Mouse (Mus musculus) Patski (cell line): ENCODE measurements around the gene Epb41l1. TPM values are rescaled to one million over a fixed set of nuclear protein-coding genes. Genes with fewer than 3 reads are reported as not detected.

ENCODE experiments used
- ATAC-seq: fragments of 100-300 bp; one replicate; pipeline ENCODE4 v1.8.0; 2021
- CTCF ChIA-PET: fragments of 350-600 bp; sonication (Branson Sonifier 250); formaldehyde crosslinking; loops from one replicate; lab custom pipeline; 2022; ENCODE audit warnings: inconsistent platforms; lab: Charles Lee
- POLR2A ChIA-PET: fragments of 350-600 bp; sonication (Branson Sonifier 250); formaldehyde crosslinking; loops from one replicate; lab custom pipeline; 2022; ENCODE audit warnings: antibody characterized with exemption, inconsistent platforms; lab: Charles Lee
- DNase-seq: peaks from one replicate; pipeline ENCODE4 v3.0.0-alpha.2; 2011; ENCODE audit warnings: low read depth, low spot score
- H3K27me3 ChIP-seq: fragments of 371-371 bp; one replicate; pipeline ENCODE4 v1.5.1; 2021
- CTCF ChIP-seq: fragments of 100-300 bp; IDR thresholded peaks from one replicate; pipeline ENCODE4 v1.5.1; 2021
- in situ Hi-C: fragments of 300-500 bp; cut with MboI; formaldehyde crosslinking; loops from 3 replicates; pipeline ENCODE4 v1.11.1; 2018; ENCODE audit warnings: low pct_unique_long_range_greater_than_20kb, mixed read lengths
- polyA plus RNA-seq: library from polyadenylated mRNA; unstranded; gene quantifications from one replicate; pipeline ENCODE4 v1.2.3, GENCODE M21; 2021

The Epb41l1 gene
- polyA plus RNA-seq, 1 experiment from 2014 or later = 39.7 TPM

DNA sequence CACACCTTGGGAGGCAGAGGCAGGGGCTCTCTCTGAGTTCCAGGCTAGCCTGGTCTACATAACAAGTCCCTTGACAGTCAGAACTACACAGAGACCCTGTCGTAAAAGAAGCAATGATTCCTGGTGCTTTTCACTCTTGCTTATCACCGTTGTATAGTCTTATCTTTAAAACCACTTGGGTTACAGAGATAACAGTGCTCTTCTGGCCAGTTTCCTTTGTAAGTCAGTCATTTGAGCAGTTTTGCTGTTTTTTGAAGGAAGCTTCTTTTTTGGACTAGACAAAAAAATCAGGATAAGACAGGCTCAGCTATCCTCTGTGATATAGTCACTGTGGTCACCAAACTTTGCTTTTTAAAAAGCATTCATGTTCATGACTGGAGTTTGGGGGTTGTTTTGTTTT lies 141.1 kb downstream of the Epb41l1 start:
- no peak for TF ChIP-seq CTCF
- no peaks in the 10 kb centered on the region for H3K27me3 ChIP-seq
- DNase-seq (no peak), ATAC-seq (no peak)
- ChIA-PET POLR2A (interaction anchor here (0.7 kb wide), 1 partner anchor 176 kb away, joined by 3 read pairs; no protein-coding TSS in a partner anchor), CTCF (no interaction called here)
- in situ Hi-C loops = no loop called here

DNA sequence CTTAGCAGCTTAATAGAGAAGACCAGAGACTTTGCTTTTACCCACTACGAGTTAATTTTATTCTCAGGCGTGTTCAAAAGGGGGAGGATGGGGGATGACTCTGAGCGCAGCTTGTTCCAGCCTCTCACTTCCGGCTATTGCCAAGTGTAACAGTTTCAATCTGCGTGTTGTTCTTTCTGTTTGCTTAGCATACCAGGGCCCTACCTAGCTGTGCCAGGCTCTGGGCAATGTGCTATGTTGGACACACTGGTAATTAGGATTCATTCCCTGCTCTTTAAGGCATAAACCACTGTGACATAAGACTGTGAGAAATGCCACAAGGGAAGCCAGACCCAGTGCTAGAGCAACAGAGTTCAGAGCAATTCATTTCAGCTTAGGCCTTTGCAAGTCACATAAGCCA lies 142.8 kb downstream of the Epb41l1 start:
- in situ Hi-C loops = no loop called here
- no peak for TF ChIP-seq CTCF
- ATAC-seq = no peak
- ChIA-PET POLR2A (interaction anchor here (1.3 kb wide), 1 partner anchor 12 kb away, joined by 3 read pairs; no protein-coding TSS in a partner anchor), CTCF (no interaction called here)
- DNase-seq = no peak
- no peaks in the 10 kb centered on the region for H3K27me3 ChIP-seq

DNA sequence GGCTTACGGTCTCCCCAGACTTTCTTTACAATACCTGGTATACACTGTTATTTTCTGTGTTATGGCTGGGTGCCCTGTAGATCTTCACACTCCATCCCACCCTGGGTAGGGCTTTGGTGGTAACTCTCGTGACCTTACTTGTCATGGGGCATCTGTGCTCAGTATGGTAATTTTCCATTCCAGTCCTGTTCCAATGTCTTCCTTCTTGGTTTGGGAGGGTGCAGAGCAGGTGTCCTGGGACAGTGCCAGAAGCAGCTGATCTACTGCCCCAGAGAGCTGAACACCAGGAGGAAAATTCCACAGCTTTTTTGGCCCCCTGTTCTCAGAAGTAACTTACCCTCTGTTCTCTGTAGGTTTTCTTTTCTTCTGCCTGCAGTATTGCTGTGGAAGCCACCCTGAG lies 145.8 kb downstream of the Epb41l1 start:
- TF ChIP-seq CTCF = no peak
- H3K27me3 ChIP-seq = no peaks in the 10 kb centered on the region
- in situ Hi-C loops = no loop called here
- CTCF ChIA-PET = interaction anchor here (1.8 kb wide), 1 partner anchor 10 kb away, joined by 5 read pairs; no protein-coding TSS in a partner anchor
- DNase-seq (no peak), ATAC-seq (no peak)
- POLR2A ChIA-PET = no interaction called here

DNA sequence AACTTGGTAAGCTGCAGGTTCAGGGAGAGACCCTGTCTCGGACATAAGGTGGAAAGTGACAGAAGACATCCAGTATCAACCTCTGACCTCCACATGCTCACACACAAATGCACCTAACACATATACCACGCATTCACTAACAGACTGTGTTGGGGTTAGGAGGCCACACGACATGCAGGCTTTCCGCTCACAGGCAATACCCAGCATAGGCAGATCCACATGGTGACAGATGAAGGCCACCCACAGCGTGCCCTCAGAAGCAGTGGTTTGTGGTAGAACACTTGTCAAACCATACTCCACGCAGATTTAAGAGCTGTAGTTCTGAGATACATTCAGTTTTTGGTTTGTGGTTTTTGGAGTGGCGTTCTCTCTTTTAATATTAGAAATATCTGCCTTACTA lies 147.9 kb downstream of the Epb41l1 start:
- in situ Hi-C loops = no loop called here

DNA sequence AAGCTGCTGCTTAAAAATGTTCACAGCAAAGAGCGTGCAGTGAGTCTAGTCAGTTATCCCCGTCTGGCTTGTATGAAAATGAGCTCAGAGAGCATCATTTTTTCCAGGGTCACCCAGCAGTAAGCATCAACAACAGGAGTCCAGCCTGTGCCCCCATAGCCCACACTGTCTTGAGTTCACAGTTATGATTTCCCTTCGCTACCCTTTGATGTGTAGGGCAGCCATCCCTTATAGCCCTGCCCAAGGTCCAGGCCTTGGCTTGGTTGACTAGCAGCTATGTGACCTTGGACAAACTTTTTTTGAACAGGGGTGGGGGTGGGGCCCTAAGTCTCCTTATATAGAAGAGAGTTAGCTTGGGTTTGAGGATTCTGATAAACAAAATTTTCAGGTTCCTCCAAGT lies 148.6 kb downstream of the Epb41l1 start:
- POLR2A ChIA-PET = no interaction called here
- TF ChIP-seq CTCF = no peak
- in situ Hi-C loops = no loop called here
- DNase-seq = no peak
- CTCF ChIA-PET = interaction anchor here (1.4 kb wide), 1 partner anchor 53 kb away, joined by 3 read pairs; no protein-coding TSS in a partner anchor
- no peaks in the 10 kb centered on the region for H3K27me3 ChIP-seq
- no peak for ATAC-seq

More for the DNA sequence above, 147.9 kb downstream of the Epb41l1 start:
- no peak for TF ChIP-seq CTCF
- ATAC-seq (no peak), DNase-seq (no peak)
- H3K27me3 ChIP-seq = no peaks in the 10 kb centered on the region
- CTCF ChIA-PET = interaction anchor here (1.4 kb wide), 1 partner anchor 53 kb away, joined by 3 read pairs; no protein-coding TSS in a partner anchor
- POLR2A ChIA-PET = no interaction called here

DNA sequence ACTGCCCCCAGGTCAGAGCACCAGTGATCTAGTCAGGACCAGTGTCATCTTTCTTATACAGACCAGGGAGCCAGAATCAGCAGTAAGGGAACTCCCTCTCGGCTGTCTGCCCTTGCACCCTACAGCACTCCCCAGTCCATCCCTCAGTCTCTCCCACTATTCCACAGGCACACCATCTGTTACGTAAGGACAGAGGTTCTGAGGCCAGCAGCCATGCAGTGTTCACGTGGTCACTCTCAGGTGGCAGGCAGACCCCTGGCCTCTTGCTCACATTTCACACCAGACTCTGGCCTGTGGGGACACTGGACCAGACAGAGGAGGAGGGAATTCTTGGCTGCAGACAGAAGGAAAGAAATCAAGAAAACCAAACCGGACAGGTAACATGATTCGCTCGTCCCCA lies 150.8 kb downstream of the Epb41l1 start:
- no peak for ATAC-seq
- no peak for DNase-seq
- in situ Hi-C loops = no loop called here
- ChIA-PET POLR2A (no interaction called here), CTCF (no interaction called here)
- no peak for TF ChIP-seq CTCF
- H3K27me3 ChIP-seq = no peaks in the 10 kb centered on the region

DNA sequence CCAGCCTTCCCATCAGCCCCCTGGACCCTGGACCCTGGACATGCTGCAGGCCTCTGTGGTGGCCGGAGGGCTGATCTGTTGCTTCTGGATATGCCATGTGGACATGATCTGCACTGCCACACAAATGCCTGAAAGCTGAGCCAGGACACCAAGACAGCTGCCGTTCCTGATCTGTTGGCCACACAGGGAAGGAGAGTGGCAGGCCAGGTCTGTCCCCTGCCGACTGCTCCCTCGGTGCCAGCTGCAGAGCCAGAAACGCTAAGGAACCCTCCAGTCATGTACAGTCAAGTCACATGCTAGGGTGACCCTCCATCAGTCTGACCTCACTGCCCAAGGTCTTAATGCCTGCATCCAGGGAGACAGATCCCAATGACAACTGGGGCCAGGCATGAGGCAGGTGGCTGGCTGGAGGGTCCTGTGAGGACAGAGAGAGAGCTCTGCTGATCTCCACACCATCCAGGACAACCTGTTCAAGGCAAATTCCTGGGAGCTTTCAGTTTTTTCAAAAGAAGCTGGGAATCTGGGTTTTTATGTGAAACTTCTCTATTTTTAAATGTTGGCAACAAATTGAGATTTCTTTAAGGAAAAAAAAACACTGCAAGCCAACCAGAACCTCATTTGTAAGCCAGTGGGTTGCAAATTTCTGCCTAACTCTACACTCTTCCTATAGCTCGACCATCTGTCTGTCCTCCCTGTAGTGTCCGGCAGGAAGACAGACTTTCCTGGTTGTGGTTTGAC lies 156.3 kb downstream of the Epb41l1 start:
- ATAC-seq (no peak), DNase-seq (no peak)
- ChIA-PET CTCF (no interaction called here), POLR2A (no interaction called here)
- peaks cover 5% of the 10 kb centered on the region for H3K27me3 ChIP-seq
- in situ Hi-C loops = no loop called here
- TF ChIP-seq CTCF = no peak

DNA sequence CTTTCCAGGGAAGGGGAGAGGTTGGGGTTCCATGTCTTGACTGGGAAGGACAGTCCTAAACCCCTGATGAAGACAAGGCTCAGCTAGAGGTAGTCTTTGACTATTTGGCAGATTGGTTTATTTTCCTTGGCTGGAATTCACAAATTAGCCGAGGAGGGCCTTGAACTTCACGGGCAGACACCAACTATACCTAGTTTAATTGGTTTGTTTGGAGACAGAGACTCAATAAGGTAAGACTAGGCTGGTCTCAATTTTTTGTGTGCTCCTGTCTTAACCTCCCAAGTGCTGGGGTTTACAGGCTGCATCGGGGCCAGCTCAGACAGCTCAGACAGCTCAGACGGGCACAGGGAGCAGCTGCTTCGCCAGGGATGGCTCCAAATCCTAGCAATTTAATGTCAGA lies 159.8 kb downstream of the Epb41l1 start:
- in situ Hi-C loops = no loop called here
- no peak for ATAC-seq
- no peak for DNase-seq
- H3K27me3 ChIP-seq = peaks cover 10% of the 10 kb centered on the region
- POLR2A ChIA-PET = no interaction called here
- TF ChIP-seq CTCF = no peak
- CTCF ChIA-PET = no interaction called here

DNA sequence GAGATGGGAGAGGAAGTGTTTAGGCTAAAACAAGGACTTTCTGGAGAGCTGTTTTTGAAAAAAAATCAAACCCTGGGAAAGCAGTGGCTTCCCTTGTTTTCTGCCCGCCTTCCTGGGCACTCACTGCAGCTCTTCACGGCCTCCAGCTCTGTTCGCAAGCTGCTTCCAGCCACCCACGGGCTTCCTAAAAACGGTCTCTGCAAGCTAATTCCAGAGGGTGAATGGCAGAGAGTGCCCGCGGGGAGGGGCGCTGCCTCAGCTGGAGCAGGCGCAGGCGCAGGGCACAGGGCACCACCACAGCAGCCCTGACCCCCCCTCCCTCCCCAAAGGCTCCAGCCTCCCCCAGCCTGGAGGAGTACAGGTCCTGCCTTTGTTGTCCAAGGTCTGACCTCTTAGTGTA lies 160.5 kb downstream of the Epb41l1 start:
- TF ChIP-seq CTCF = no peak
- H3K27me3 ChIP-seq = peaks cover 10% of the 10 kb centered on the region
- ChIA-PET POLR2A (no interaction called here), CTCF (no interaction called here)
- DNase-seq = no peak
- ATAC-seq = no peak
- in situ Hi-C loops = no loop called here

DNA sequence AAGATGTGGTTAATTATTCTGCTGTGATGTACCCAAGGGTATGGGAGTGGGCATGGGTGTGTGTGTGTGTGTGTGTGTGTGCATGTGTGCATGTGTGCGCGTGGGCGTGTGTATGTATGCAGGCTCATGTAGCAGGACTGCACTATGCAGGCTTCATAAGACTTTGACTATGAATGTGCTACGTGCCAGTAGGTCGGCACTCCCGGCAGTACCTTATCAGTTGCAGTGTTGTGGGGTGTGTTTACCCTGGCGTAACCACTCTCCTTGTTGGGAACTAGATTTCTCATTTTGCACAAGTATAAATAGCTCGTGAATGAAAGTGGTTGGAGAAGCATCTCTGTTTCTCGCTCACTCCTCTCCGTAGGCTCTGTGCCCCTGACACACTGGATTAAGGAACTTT lies 162.2 kb downstream of the Epb41l1 start:
- DNase-seq (no peak), ATAC-seq (no peak)
- POLR2A ChIA-PET = no interaction called here

DNA sequence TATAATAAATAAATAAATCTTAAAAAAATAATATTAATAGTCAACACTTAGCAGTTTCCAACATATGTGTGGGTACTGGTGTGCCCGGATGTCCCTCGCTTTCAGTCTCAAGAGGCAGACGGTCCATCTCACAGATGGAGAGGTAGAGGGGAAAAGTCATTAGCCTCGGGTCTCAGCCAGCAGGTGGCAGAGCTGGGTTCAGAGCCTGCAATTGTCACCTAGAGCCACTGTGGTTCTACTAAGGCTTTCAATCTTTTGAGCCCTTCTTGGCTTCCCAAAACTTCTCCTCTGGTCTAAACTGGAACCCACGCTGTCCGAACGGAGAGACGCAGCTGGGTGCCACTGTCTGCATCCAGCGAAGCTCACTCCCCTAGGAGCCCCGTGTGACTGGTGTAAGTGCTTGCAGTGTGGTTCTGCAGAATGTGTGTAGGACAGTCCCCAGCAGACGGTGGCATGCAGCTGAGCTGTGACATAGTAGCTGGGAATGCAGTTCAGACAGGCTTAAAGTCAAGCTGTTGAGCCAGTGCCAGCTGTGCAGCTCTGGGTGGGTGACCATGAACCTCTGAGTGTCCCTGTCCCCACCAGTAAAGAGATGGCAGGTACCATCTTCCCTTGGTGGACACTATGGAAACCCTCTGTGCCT lies 163.6 kb downstream of the Epb41l1 start:
- ATAC-seq = no peak
- in situ Hi-C loops = no loop called here

More for the DNA sequence above, 162.2 kb downstream of the Epb41l1 start:
- CTCF ChIA-PET = no interaction called here
- H3K27me3 ChIP-seq = peaks cover 10% of the 10 kb centered on the region
- no peak for TF ChIP-seq CTCF
- in situ Hi-C loops = no loop called here

More for the DNA sequence above, 163.6 kb downstream of the Epb41l1 start:
- no peak for DNase-seq
- TF ChIP-seq CTCF = no peak
- peaks cover 10% of the 10 kb centered on the region for H3K27me3 ChIP-seq
- POLR2A ChIA-PET = interaction anchor here (0.9 kb wide), 1 partner anchor 38 kb away, joined by 3 read pairs; no protein-coding TSS in a partner anchor
- CTCF ChIA-PET = no interaction called here
